In the genomic region with DNA sequence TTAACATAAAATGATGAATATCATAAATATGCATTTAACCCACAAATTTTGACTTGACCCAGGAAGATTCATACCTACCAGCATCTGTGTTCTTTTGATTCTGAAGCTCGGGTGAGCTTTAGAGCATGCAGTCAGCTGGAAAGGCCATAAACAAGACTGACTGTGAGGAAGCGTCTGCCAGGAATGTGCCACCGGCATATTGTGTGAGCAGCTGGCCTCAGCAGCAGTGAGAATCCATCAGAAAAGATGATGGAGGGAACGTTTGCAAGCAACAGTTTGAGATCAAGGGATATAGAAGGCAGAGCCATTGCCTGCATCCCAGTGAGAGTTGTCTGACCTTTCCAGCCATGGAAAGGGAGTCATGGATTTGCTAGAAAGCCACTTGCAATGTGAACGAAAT, we compare ENCODE assay signal across 11 mouse cellular contexts.
A peak's percentile ranks its signal among the peaks of the same experiment; 100 is the strongest.
DNase-seq lines count a peak whose midpoint lies in the region; ATAC-seq and TF ChIP-seq lines count a peak whose summit lies in the region.
"Had no signal": no experiment of that assay in that cellular context is flagged by ENCODE, and none has a peak within 500 bp of the region (broad histone marks: within the 10 kb centered on the region; RNA-seq: fewer than 3 reads in every experiment).

No protein-coding gene starts in this region.

- no peak overlapping the region for H3K4me3 ChIP-seq in liver, postnatal 0 days (ENCODE audit: low read depth, low read length)
- H3K4me3 ChIP-seq: erythroblast, embryonic 14.5 days; megakaryocyte, embryonic 14.5 days had no signal

- TF ChIP-seq CTCF in liver, postnatal 0 days (IDR thresholded peaks at IDR 0.05; ENCODE audit: low read depth): no peak

- no peak overlapping the region for H3K4me2 ChIP-seq in liver, postnatal 0 days (ENCODE audit: low read depth, low read length)

- WGBS in liver, postnatal 0 days (ENCODE audit: insufficient replicate concordance): 52% methylated on average over 5 of the region's 5 CpGs

- no peak overlapping the region for H3K9ac ChIP-seq in liver, postnatal 0 days (replicated peaks)

- no peak for TF ChIP-seq EP300 in liver, postnatal 0 days (IDR thresholded peaks at IDR 0.05; ENCODE audit: low read depth)

- H3K36me3 ChIP-seq in liver, postnatal 0 days (replicated peaks; ENCODE audit: insufficient read depth, low read length): no peaks in the 10 kb centered on the region

- peak; percentile 5 for DNase-seq in kidney, postnatal 14 days
- no peak for DNase-seq in kidney, adult 11 months
- peak; percentile 90 for DNase-seq in cerebellum, adult 9-10 months
- peak; percentile 38 to 51 for DNase-seq in layer of hippocampus, adult 8-10 months (ENCODE audit: low spot score in 2 of 2)
- DNase-seq in heart, adult 11 months: no peak
- DNase-seq in liver, postnatal 0 days: no peak
- DNase-seq in adrenal gland, adult 8-10 months: no peak
- DNase-seq: thymus, postnatal 4 days had no signal

- H3K27ac ChIP-seq in liver, postnatal 0 days (ENCODE audit: low read depth): no peak overlapping the region

- no peaks in the 10 kb centered on the region for H3K4me1 ChIP-seq in liver, postnatal 0 days (ENCODE audit: insufficient read depth)
- H3K4me1 ChIP-seq: megakaryocyte, embryonic 14.5 days had no signal

- H3K9me3 ChIP-seq in liver, postnatal 0 days (ENCODE audit: low read length): no peaks in the 10 kb centered on the region

- no peaks in the 10 kb centered on the region for H3K27me3 ChIP-seq in liver, postnatal 0 days (ENCODE audit: insufficient read depth, low read length)
- H3K27me3 ChIP-seq: megakaryocyte, embryonic 14.5 days had no signal

- peak; percentile 87 for ATAC-seq in cerebellum, adult (ENCODE audit: insufficient number of reproducible peaks, low FRiP score, low TSS enrichment)
- ATAC-seq in liver, postnatal 0 days: no peak

Comparison
In these comparisons a context has a peak if more than half of its experiments do, and no peak if none do; other contexts are left out.
1. DNase-seq: peak in kidney, postnatal 14 days (single experiment), cerebellum, adult 9-10 months (single experiment) and layer of hippocampus, adult 8-10 months (2 of 2); none in kidney, adult 11 months (single experiment), heart, adult 11 months (single experiment), liver, postnatal 0 days (single experiment) and adrenal gland, adult 8-10 months (single experiment).